Comparison of ENCODE assay signal across 13 mouse cellular contexts in genomic region chr19:41738896-41739295, GRCm38 (mm10). TPM values are rescaled to one million over a fixed set of nuclear protein-coding genes. Genes with fewer than 3 reads are reported as not detected.
DNase-seq lines count a peak whose midpoint lies in the region; ATAC-seq and TF ChIP-seq lines count a peak whose summit lies in the region.
"Had no signal": no experiment of that assay in that cellular context is flagged by ENCODE, and none has a peak within 500 bp of the region (broad histone marks: within the 10 kb centered on the region; RNA-seq: fewer than 3 reads in every experiment).

No protein-coding gene starts in this region.

- no peak overlapping the region for H3K4me3 ChIP-seq in forebrain, embryonic 11.5 days (ENCODE audit: low read depth, low read length)
- no peak overlapping the region for H3K4me3 ChIP-seq in forebrain, embryonic 10.5 days
- H3K4me3 ChIP-seq in forebrain, embryonic 14.5 days (ENCODE audit: low read depth, low read length), result no peak overlapping the region
- H3K4me3 ChIP-seq in hindbrain, embryonic 16.5 days (ENCODE audit: low read length), result 0 out of 2 replicates have a peak overlapping the region, but pooled peaks have one; percentile 5
- H3K4me3 ChIP-seq in midbrain, postnatal 0 days (ENCODE audit: low read depth, low read length), result peak overlapping the region; percentile 24; the same call in 1 of the 2 replicates
- H3K4me3 ChIP-seq in intestine, postnatal 0 days (ENCODE audit: low read depth, low read length), result no peak overlapping the region
- H3K4me3 ChIP-seq: heart, adult 2 months had no signal

- H3K9ac ChIP-seq in forebrain, embryonic 11.5 days (ENCODE audit: low read length), result no peak overlapping the region
- H3K9ac ChIP-seq in forebrain, embryonic 14.5 days (ENCODE audit: low read length), result no peak overlapping the region
- H3K9ac ChIP-seq in hindbrain, embryonic 16.5 days (ENCODE audit: low read depth, low read length), result 0 out of 2 replicates have a peak overlapping the region, but pooled peaks have one; percentile 9
- H3K9ac ChIP-seq in midbrain, postnatal 0 days (replicated peaks; ENCODE audit: low read length, poor library complexity, severe bottlenecking), result 0 out of 2 replicates have a peak overlapping the region, but pooled peaks have one; percentile 5
- H3K9ac ChIP-seq in intestine, postnatal 0 days (ENCODE audit: low read depth, low read length), result no peak overlapping the region

- no peak for DNase-seq in forebrain, embryonic 11.5 days (ENCODE audit: low spot score)
- DNase-seq in forebrain, embryonic 10.5 days (ENCODE audit: extremely low spot score, low spot score), result no peak
- DNase-seq in forebrain, embryonic 14.5 days (ENCODE audit: low spot score), result peak; percentile 60
- no peak for DNase-seq in midbrain, postnatal 0 days (ENCODE audit: low spot score)
- DNase-seq in adipocyte (ENCODE audit: low spot score), result no peak
- no peak for DNase-seq in frontal cortex, postnatal 36 days (ENCODE audit: low spot score in 2 of 2)
- DNase-seq: cerebellum, adult 18-20 months; heart, adult 2 months; heart, postnatal 10 days; lung, adult 18-20 months; thymus, postnatal 14 days had no signal

- WGBS in forebrain, embryonic 11.5 days, result 18% methylated on average over 4 of the region's 4 CpGs
- WGBS in forebrain, embryonic 10.5 days, result 15% methylated on average over 4 of the region's 4 CpGs
- WGBS in forebrain, embryonic 14.5 days, result 7% methylated on average over 4 of the region's 4 CpGs
- WGBS in hindbrain, embryonic 16.5 days, result 23% methylated on average over 4 of the region's 4 CpGs
- WGBS in midbrain, postnatal 0 days, result 24% methylated on average over 4 of the region's 4 CpGs
- WGBS in intestine, postnatal 0 days, result 24% methylated on average over 4 of the region's 4 CpGs

- H3K36me3 ChIP-seq in forebrain, embryonic 11.5 days (ENCODE audit: control insufficient read depth, insufficient read depth, low read length), result no peaks in the 10 kb centered on the region
- no peaks in the 10 kb centered on the region for H3K36me3 ChIP-seq in forebrain, embryonic 10.5 days (replicated peaks)
- no peaks in the 10 kb centered on the region for H3K36me3 ChIP-seq in forebrain, embryonic 14.5 days (ENCODE audit: control insufficient read depth, insufficient read depth, low read length)
- H3K36me3 ChIP-seq in hindbrain, embryonic 16.5 days (ENCODE audit: control insufficient read depth, insufficient read depth, low read length), result no peaks in the 10 kb centered on the region
- H3K36me3 ChIP-seq in midbrain, postnatal 0 days (ENCODE audit: insufficient read depth, low read length), result no peaks in the 10 kb centered on the region
- no peaks in the 10 kb centered on the region for H3K36me3 ChIP-seq in intestine, postnatal 0 days (ENCODE audit: control insufficient read depth, insufficient read depth)

- H3K27ac ChIP-seq in forebrain, embryonic 11.5 days (ENCODE audit: low read depth, low read length), result no peak overlapping the region
- H3K27ac ChIP-seq in forebrain, embryonic 10.5 days, result no peak overlapping the region
- peak overlapping the region; percentile 45 for H3K27ac ChIP-seq in forebrain, embryonic 14.5 days (ENCODE audit: low read depth, low read length)
- no peak overlapping the region for H3K27ac ChIP-seq in hindbrain, embryonic 16.5 days (ENCODE audit: low read depth, low read length)
- H3K27ac ChIP-seq in midbrain, postnatal 0 days (ENCODE audit: low read depth, low read length), result no peak overlapping the region
- H3K27ac ChIP-seq in intestine, postnatal 0 days (ENCODE audit: low read depth, low read length), result no peak overlapping the region
- H3K27ac ChIP-seq: heart, adult 2 months had no signal

- H3K27me3 ChIP-seq in forebrain, embryonic 11.5 days (ENCODE audit: control insufficient read depth, insufficient read depth, low read length), result peaks cover 65% of the 10 kb centered on the region
- H3K27me3 ChIP-seq in forebrain, embryonic 10.5 days (ENCODE audit: poor library complexity, severe bottlenecking), result peaks cover 100% of the 10 kb centered on the region
- H3K27me3 ChIP-seq in forebrain, embryonic 14.5 days (replicated peaks; ENCODE audit: control insufficient read depth, insufficient read depth, low read length), result peaks cover 12% of the 10 kb centered on the region
- no peaks in the 10 kb centered on the region for H3K27me3 ChIP-seq in hindbrain, embryonic 16.5 days (replicated peaks; ENCODE audit: control insufficient read depth, insufficient read depth, low read length)
- no peaks in the 10 kb centered on the region for H3K27me3 ChIP-seq in midbrain, postnatal 0 days (ENCODE audit: insufficient read depth, low read length)
- H3K27me3 ChIP-seq in intestine, postnatal 0 days (replicated peaks; ENCODE audit: control insufficient read depth, insufficient read depth, low read length), result peaks cover 45% of the 10 kb centered on the region

- H3K4me1 ChIP-seq in forebrain, embryonic 11.5 days (replicated peaks; ENCODE audit: control insufficient read depth, insufficient read depth, low read length), result peaks cover 28% of the 10 kb centered on the region
- peaks cover 52% of the 10 kb centered on the region for H3K4me1 ChIP-seq in forebrain, embryonic 10.5 days
- peaks cover 73% of the 10 kb centered on the region for H3K4me1 ChIP-seq in forebrain, embryonic 14.5 days (ENCODE audit: control insufficient read depth, insufficient read depth, low read length)
- peaks cover 41% of the 10 kb centered on the region for H3K4me1 ChIP-seq in hindbrain, embryonic 16.5 days (ENCODE audit: control insufficient read depth, insufficient read depth, low read depth, low read length)
- peaks cover 24% of the 10 kb centered on the region for H3K4me1 ChIP-seq in midbrain, postnatal 0 days (ENCODE audit: insufficient read depth, low read length)
- H3K4me1 ChIP-seq in intestine, postnatal 0 days (replicated peaks; ENCODE audit: control insufficient read depth, insufficient read depth, low read length), result no peaks in the 10 kb centered on the region

- no peaks in the 10 kb centered on the region for H3K9me3 ChIP-seq in forebrain, embryonic 11.5 days (ENCODE audit: control insufficient read depth, low read length)
- H3K9me3 ChIP-seq in forebrain, embryonic 10.5 days, result no peaks in the 10 kb centered on the region
- H3K9me3 ChIP-seq in forebrain, embryonic 14.5 days (replicated peaks; ENCODE audit: control insufficient read depth, low read length), result no peaks in the 10 kb centered on the region
- no peaks in the 10 kb centered on the region for H3K9me3 ChIP-seq in hindbrain, embryonic 16.5 days (ENCODE audit: control insufficient read depth, low read length)
- no peaks in the 10 kb centered on the region for H3K9me3 ChIP-seq in midbrain, postnatal 0 days (ENCODE audit: low read length)
- H3K9me3 ChIP-seq in intestine, postnatal 0 days (ENCODE audit: control insufficient read depth), result no peaks in the 10 kb centered on the region

- ATAC-seq in forebrain, embryonic 11.5 days (replicated peaks; ENCODE audit: low FRiP score), result no peak
- no peak for ATAC-seq in forebrain, embryonic 14.5 days
- no peak for ATAC-seq in hindbrain, embryonic 16.5 days
- no peak for ATAC-seq in midbrain, postnatal 0 days (ENCODE audit: low FRiP score)
- no peak for ATAC-seq in intestine, postnatal 0 days

- H3K4me2 ChIP-seq in forebrain, embryonic 11.5 days (ENCODE audit: low read depth, low read length, severe bottlenecking), result peak overlapping the region; percentile 35; the same call in 1 of the 2 replicates
- H3K4me2 ChIP-seq in forebrain, embryonic 14.5 days (ENCODE audit: low read length), result peak overlapping the region; percentile 79
- H3K4me2 ChIP-seq in hindbrain, embryonic 16.5 days (ENCODE audit: low read length), result peak overlapping the region; percentile 75
- peak overlapping the region; percentile 78 for H3K4me2 ChIP-seq in midbrain, postnatal 0 days (ENCODE audit: low read depth, low read length, poor library complexity, severe bottlenecking)
- no peak overlapping the region for H3K4me2 ChIP-seq in intestine, postnatal 0 days (replicated peaks; ENCODE audit: low read depth)

- no peak for TF ChIP-seq CTCF in midbrain, postnatal 0 days (IDR thresholded peaks at IDR 0.05)
- no peak for TF ChIP-seq CTCF in intestine, postnatal 0 days (IDR thresholded peaks at IDR 0.05; ENCODE audit: low read depth)

RNA-seq across cellular contexts. Expression of gene Slit1, which starts 4.6 kb away (rescaled TPM):
- polyA plus RNA-seq in forebrain, embryonic 11.5 days (2014; fragmentation: Nextera tagmentation; extraction: Ambion mirVana), result 4.6 and 5.6 TPM in 2 replicates
- 0.73 and 1.4 TPM in 2 replicates for polyA plus RNA-seq in forebrain, embryonic 10.5 days (2016; fragmentation: Nextera tagmentation; extraction: Ambion mirVana)
- polyA plus RNA-seq in forebrain, embryonic 14.5 days (2014; fragmentation: Nextera tagmentation; extraction: Ambion mirVana), result 13.5 and 22.5 TPM in 2 replicates
- polyA plus RNA-seq in hindbrain, embryonic 16.5 days (2015; fragmentation: Nextera tagmentation; extraction: Ambion mirVana), result 17.4 and 23.1 TPM in 2 replicates
- 72.3 and 74.2 TPM in 2 replicates for total RNA-seq in midbrain, postnatal 0 days (2014; rRNA removed)
- 15.4 and 17.0 TPM in 2 replicates for polyA plus RNA-seq in midbrain, postnatal 0 days (2015; fragmentation: Nextera tagmentation; extraction: Ambion mirVana)
- polyA plus RNA-seq in intestine, postnatal 0 days (2015; fragmentation: Nextera tagmentation; extraction: Ambion mirVana), result 0.27 and 0.35 TPM in 2 replicates

Comparison
In these comparisons a context has a peak if more than half of its experiments do, and no peak if none do; other contexts are left out.
1. H3K4me3 ChIP-seq: peak in hindbrain, embryonic 16.5 days (single experiment) and midbrain, postnatal 0 days (single experiment); none in forebrain, embryonic 11.5 days (single experiment), forebrain, embryonic 10.5 days (single experiment), forebrain, embryonic 14.5 days (single experiment) and intestine, postnatal 0 days (single experiment).
2. H3K9ac ChIP-seq: peak in hindbrain, embryonic 16.5 days (single experiment) and midbrain, postnatal 0 days (single experiment); none in forebrain, embryonic 11.5 days (single experiment), forebrain, embryonic 14.5 days (single experiment) and intestine, postnatal 0 days (single experiment).